ENCODE assay signal across 8 mouse cellular contexts in the genomic region with DNA sequence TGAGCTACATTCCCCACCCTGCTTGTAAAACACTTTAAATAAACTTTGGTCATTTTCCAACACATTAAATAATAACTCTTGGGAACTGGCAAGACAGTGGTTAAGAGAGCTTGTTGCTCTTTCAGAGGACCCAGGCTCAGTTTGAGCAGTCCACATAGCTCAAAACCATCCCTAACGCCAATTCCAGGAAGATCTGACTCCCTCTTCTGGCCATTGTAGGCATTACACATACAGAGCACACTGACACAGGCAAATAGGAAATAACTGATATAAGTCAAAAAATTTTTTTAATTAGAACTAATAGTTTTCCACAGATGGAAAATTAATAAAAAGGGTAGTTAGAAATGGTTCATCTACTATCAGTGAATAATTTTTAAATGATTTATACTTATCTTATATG.
DNase-seq lines count a peak whose midpoint lies in the region; ATAC-seq and TF ChIP-seq lines count a peak whose summit lies in the region.
"Had no signal": no experiment of that assay in that cellular context is flagged by ENCODE, and none has a peak within 500 bp of the region (broad histone marks: within the 10 kb centered on the region; RNA-seq: fewer than 3 reads in every experiment).

No protein-coding gene starts in this region.

- WGBS in hindbrain, postnatal 0 days: 42% methylated on average over 1 of the region's 1 CpGs
- WGBS in hindbrain, embryonic 12.5 days: 23% methylated on average over 1 of the region's 1 CpGs
- WGBS in stomach, postnatal 0 days: 21% methylated on average over 1 of the region's 1 CpGs
- 29% methylated on average over 1 of the region's 1 CpGs for WGBS in forebrain, embryonic 11.5 days

- H3K4me2 ChIP-seq in hindbrain, postnatal 0 days (ENCODE audit: low read depth, low read length): no peak overlapping the region
- H3K4me2 ChIP-seq in hindbrain, embryonic 12.5 days (replicated peaks): no peak overlapping the region
- H3K4me2 ChIP-seq in stomach, postnatal 0 days (replicated peaks; ENCODE audit: low read depth): no peak overlapping the region
- no peak overlapping the region for H3K4me2 ChIP-seq in forebrain, embryonic 11.5 days (ENCODE audit: low read depth, low read length, severe bottlenecking)
- H3K4me2 ChIP-seq: limb, embryonic 15.5 days had no signal

- no peaks in the 10 kb centered on the region for H3K9me3 ChIP-seq in hindbrain, postnatal 0 days (ENCODE audit: low read length)
- H3K9me3 ChIP-seq in hindbrain, embryonic 12.5 days (replicated peaks): no peaks in the 10 kb centered on the region
- H3K9me3 ChIP-seq in stomach, postnatal 0 days (ENCODE audit: control insufficient read depth, low read length): no peaks in the 10 kb centered on the region
- H3K9me3 ChIP-seq in forebrain, embryonic 11.5 days (ENCODE audit: control insufficient read depth, low read length): no peaks in the 10 kb centered on the region
- H3K9me3 ChIP-seq: limb, embryonic 15.5 days had no signal

- H3K4me3 ChIP-seq in hindbrain, postnatal 0 days (ENCODE audit: low read length): no peak overlapping the region
- no peak overlapping the region for H3K4me3 ChIP-seq in hindbrain, embryonic 12.5 days
- no peak overlapping the region for H3K4me3 ChIP-seq in stomach, postnatal 0 days (ENCODE audit: low read depth, low read length)
- H3K4me3 ChIP-seq in forebrain, embryonic 11.5 days (ENCODE audit: low read depth, low read length): no peak overlapping the region
- H3K4me3 ChIP-seq: limb, embryonic 15.5 days had no signal

- ATAC-seq in hindbrain, postnatal 0 days: no peak
- no peak for ATAC-seq in hindbrain, embryonic 12.5 days (ENCODE audit: low FRiP score)
- ATAC-seq in stomach, postnatal 0 days (ENCODE audit: low FRiP score, low TSS enrichment): no peak
- ATAC-seq in forebrain, embryonic 11.5 days (replicated peaks; ENCODE audit: low FRiP score): no peak

- no peak for TF ChIP-seq EP300 in stomach, postnatal 0 days (optimal IDR thresholded peaks at IDR 0.05)

- DNase-seq in hindbrain, postnatal 0 days (ENCODE audit: low spot score): no peak
- DNase-seq in thymus, postnatal 25 days: peak; percentile 5
- no peak for DNase-seq in thymus, postnatal 36 days
- no peak for DNase-seq in brain, embryonic 14.5 days (ENCODE audit: low read depth)
- no peak for DNase-seq in stomach, postnatal 0 days (ENCODE audit: low spot score)
- DNase-seq in forebrain, embryonic 11.5 days (ENCODE audit: low spot score): no peak

- no peaks in the 10 kb centered on the region for H3K4me1 ChIP-seq in hindbrain, postnatal 0 days (ENCODE audit: insufficient read depth, low read length)
- no peaks in the 10 kb centered on the region for H3K4me1 ChIP-seq in hindbrain, embryonic 12.5 days
- H3K4me1 ChIP-seq in stomach, postnatal 0 days (replicated peaks; ENCODE audit: control insufficient read depth, insufficient read depth): no peaks in the 10 kb centered on the region
- no peaks in the 10 kb centered on the region for H3K4me1 ChIP-seq in forebrain, embryonic 11.5 days (replicated peaks; ENCODE audit: control insufficient read depth, insufficient read depth, low read length)
- H3K4me1 ChIP-seq: limb, embryonic 15.5 days had no signal

- no peak overlapping the region for H3K9ac ChIP-seq in hindbrain, postnatal 0 days (replicated peaks; ENCODE audit: low read length)
- no peak overlapping the region for H3K9ac ChIP-seq in hindbrain, embryonic 12.5 days
- H3K9ac ChIP-seq in stomach, postnatal 0 days (ENCODE audit: low read length): no peak overlapping the region
- H3K9ac ChIP-seq in forebrain, embryonic 11.5 days (ENCODE audit: low read length): no peak overlapping the region
- H3K9ac ChIP-seq: limb, embryonic 15.5 days had no signal

- no peaks in the 10 kb centered on the region for H3K36me3 ChIP-seq in hindbrain, postnatal 0 days (ENCODE audit: insufficient read depth, low read length)
- no peaks in the 10 kb centered on the region for H3K36me3 ChIP-seq in hindbrain, embryonic 12.5 days
- H3K36me3 ChIP-seq in stomach, postnatal 0 days (ENCODE audit: control insufficient read depth, insufficient read depth, low read length): no peaks in the 10 kb centered on the region
- no peaks in the 10 kb centered on the region for H3K36me3 ChIP-seq in forebrain, embryonic 11.5 days (ENCODE audit: control insufficient read depth, insufficient read depth, low read length)
- H3K36me3 ChIP-seq: limb, embryonic 15.5 days had no signal

- H3K27me3 ChIP-seq in hindbrain, postnatal 0 days (ENCODE audit: insufficient read depth, low read length): no peaks in the 10 kb centered on the region
- no peaks in the 10 kb centered on the region for H3K27me3 ChIP-seq in hindbrain, embryonic 12.5 days
- H3K27me3 ChIP-seq in stomach, postnatal 0 days (ENCODE audit: control insufficient read depth, insufficient read depth, low read length): no peaks in the 10 kb centered on the region
- H3K27me3 ChIP-seq in forebrain, embryonic 11.5 days (ENCODE audit: control insufficient read depth, insufficient read depth, low read length): no peaks in the 10 kb centered on the region
- H3K27me3 ChIP-seq: limb, embryonic 15.5 days had no signal

- TF ChIP-seq POLR2A in brain, embryonic 14.5 days (IDR thresholded peaks at IDR 0.05; ENCODE audit: borderline replicate concordance, extremely low read depth, insufficient read depth, insufficient read length, poor library complexity, severe bottlenecking): no peak

- H3K27ac ChIP-seq in hindbrain, postnatal 0 days: no peak overlapping the region
- H3K27ac ChIP-seq in hindbrain, embryonic 12.5 days: no peak overlapping the region
- no peak overlapping the region for H3K27ac ChIP-seq in stomach, postnatal 0 days (replicated peaks)
- no peak overlapping the region for H3K27ac ChIP-seq in forebrain, embryonic 11.5 days (ENCODE audit: low read depth, low read length)
- H3K27ac ChIP-seq: limb, embryonic 15.5 days had no signal

- TF ChIP-seq CTCF in hindbrain, postnatal 0 days (IDR thresholded peaks at IDR 0.05; ENCODE audit: low read depth): peak; percentile 59
- peak; percentile 38; the same call in 1 of the 2 replicates for TF ChIP-seq CTCF in brain, embryonic 14.5 days (IDR thresholded peaks at IDR 0.05; ENCODE audit: borderline replicate concordance, extremely low read depth, insufficient read depth, insufficient read length)
- TF ChIP-seq CTCF in stomach, postnatal 0 days (IDR thresholded peaks at IDR 0.05; ENCODE audit: low read depth): peak; percentile 64
